Mouse (Mus musculus) lung, postnatal 0 days (tissue): ENCODE data around the gene Cbfa2t2.

Source experiments
- CTCF ChIP-seq: IDR thresholded peaks from 2 replicates; pipeline ENCODE4 v1.5.1; 2016; ENCODE audit warnings: antibody characterized with exemption, mild to moderate bottlenecking
- EP300 ChIP-seq: IDR thresholded peaks from 2 replicates; pipeline ENCODE4 v1.6.1; 2016; ENCODE audit warnings: antibody characterized with exemption, mild to moderate bottlenecking, control low read depth

- no peak for TF ChIP-seq CTCF
- no peak for TF ChIP-seq EP300
Measured at GRCm38 (mm10) chr2:154508450-154508849, 72.2 kb downstream of the Cbfa2t2 start.
